Mouse (Mus musculus): Measurements from ENCODE around the gene Ctnnbip1. TPM values are rescaled to one million over a fixed set of nuclear protein-coding genes. Genes with fewer than 3 reads are reported as not detected.

Gene Ctnnbip1
- 0.69 and 3.3 TPM in 2 replicates for polyA plus RNA-seq (2012)

DNA sequence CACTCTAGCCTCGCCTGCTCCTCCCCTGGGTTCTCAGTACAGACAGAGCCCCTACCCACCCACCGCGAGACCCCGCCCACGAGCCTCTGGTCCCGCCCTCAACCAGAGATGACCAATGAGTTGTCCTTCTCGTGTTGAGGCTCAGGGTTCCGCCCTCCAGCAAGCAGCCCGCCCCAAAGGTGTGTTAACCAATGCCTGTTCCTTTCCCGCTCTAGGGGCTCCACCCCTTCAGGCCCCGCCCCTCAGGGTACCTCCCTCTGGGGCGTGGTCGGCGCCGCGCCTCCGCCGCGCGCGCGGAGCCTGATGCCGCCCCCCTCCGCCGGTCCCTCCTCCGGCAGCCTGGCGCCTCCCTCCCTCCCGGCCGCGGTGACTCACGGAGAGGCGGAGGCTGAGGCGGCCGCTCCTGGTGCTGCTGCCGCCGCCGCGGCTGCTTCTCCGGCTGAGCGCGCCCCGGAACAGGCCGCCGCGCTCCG lies at the start of gene Ctnnbip1:
Ctnnbip1 (plus strand) TSS at position 369 of the 473 bp plus-strand sequence.
- TF ChIP-seq GATA1 (IDR thresholded peaks at IDR 0.05; ENCODE audit: low read length): no peak

GRCm38 (mm10) chr4:149469557-149469956 lies 48.5 kb upstream of the Ctnnbip1 start:
- no peak for TF ChIP-seq GATA1 (IDR thresholded peaks at IDR 0.05; ENCODE audit: low read length)

- TF ChIP-seq GATA1 (IDR thresholded peaks at IDR 0.05; ENCODE audit: low read length): no peak
Measured at GRCm38 (mm10) chr4:149475096-149475495, 42.9 kb upstream of the Ctnnbip1 start.

DNA sequence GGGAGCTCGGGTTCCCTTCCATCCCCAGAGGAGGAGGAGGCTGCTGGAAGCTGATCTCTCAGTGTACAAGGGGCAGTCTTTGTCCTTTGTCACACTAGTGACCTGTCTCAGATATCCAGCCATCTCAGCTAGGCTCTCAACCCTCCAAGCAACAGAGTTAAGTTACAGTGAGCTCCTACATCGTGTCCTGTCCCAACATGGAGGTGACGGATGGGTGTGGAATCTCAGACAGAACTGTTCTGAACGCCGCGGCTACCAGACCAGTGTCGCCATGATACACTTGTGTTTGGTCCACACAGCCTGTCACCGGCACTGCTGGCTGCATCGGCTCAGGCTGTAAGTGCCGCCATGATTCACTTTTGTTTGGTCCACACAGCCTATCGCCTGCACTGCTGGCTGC lies 41.0 kb upstream of the Ctnnbip1 start, which contains the start of gene Tmem274:
Tmem274 (plus strand) TSS at position 301 of the 400 bp plus-strand sequence.
- no peak for TF ChIP-seq GATA1 (IDR thresholded peaks at IDR 0.05; ENCODE audit: low read length)

GRCm38 (mm10) chr4:149484566-149484965 lies 33.5 kb upstream of the Ctnnbip1 start:
- no peak for TF ChIP-seq GATA1 (IDR thresholded peaks at IDR 0.05; ENCODE audit: low read length)

DNA sequence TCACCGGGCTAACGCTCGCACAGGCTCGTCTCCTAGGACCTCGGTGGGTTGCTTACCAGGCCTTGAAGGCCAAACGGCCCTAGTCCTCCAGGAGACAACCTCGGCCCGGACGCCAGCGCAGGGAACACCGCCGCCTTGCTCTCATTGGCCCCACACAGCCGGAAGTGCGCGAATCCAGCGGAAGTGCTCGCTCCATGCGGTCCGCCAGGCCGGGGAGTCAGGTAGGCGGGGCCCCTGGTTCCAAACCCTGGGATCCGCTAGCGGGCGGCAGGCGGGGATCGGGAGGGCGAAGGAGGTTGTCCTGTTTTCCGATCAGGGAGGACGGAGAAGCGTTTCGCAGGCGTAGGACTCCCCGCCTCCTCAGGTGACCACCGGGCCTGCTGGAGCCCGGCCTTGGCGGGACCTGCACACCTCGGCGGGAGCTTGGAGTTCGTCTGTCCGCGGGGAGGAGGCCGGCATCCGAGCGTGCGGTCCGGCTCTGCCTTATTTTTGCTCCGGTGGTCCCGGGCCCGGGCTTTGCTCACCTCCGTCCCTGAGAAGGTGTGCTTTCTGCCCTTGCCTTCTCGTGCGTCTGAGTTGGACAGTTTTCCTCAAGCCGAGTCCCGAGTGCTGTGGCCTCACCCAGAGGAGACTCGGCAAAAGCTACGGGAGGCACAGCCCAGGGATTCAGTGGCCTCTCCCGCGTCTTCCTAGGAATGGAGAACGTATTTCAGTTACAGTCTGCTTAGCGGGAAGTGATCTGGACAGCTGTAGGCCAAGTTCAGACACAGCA lies 32.8 kb upstream of the Ctnnbip1 start, which contains the start of the genes Nmnat1 and Lzic:
Nmnat1 (minus strand) TSS at position 150 of the 772 bp plus-strand sequence.
Lzic (plus strand) TSS at position 177 of the 772 bp plus-strand sequence.
- no peak for TF ChIP-seq GATA1 (IDR thresholded peaks at IDR 0.05; ENCODE audit: low read length)

DNA sequence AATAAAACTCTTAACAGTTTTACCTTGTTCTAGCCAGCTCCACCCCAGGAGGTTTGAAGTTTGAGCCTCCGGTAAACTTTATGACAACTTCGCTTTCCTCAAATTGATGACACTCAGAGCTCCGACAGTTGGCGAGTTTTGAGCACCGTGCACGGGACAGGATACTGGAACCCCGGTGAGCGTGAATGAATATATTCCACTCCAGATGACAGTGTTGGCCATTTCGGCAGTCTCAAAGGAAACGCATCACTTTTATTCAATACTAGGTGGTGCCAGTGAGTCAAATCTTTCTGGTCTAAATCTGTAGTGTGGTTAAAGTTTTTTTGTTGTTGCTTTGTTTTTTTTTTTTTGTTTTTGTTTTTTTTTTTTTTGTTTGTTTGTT lies 32.2 kb upstream of the Ctnnbip1 start:
- no peak for TF ChIP-seq GATA1 (IDR thresholded peaks at IDR 0.05; ENCODE audit: low read length)

DNA sequence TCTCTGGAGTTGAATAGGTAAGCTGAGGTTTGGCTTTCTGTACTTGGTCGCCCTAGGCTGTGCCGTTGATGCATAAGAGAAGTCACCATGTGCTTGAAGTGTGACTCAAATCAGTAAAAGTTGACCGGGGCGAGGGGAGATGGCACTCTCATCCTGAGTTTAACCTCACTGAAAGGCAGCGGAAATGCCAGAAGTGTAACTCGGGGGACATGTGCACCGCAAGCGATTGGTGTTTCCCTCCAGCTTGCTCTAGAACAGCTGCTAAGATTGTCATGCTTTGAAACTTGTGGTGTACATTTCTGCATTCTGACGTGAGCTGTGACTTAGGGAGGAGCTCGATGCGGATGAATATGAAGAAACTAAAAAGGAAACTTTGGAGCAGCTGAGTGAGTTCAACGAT lies 30.3 kb upstream of the Ctnnbip1 start:
- no peak for TF ChIP-seq GATA1 (IDR thresholded peaks at IDR 0.05; ENCODE audit: low read length)

DNA sequence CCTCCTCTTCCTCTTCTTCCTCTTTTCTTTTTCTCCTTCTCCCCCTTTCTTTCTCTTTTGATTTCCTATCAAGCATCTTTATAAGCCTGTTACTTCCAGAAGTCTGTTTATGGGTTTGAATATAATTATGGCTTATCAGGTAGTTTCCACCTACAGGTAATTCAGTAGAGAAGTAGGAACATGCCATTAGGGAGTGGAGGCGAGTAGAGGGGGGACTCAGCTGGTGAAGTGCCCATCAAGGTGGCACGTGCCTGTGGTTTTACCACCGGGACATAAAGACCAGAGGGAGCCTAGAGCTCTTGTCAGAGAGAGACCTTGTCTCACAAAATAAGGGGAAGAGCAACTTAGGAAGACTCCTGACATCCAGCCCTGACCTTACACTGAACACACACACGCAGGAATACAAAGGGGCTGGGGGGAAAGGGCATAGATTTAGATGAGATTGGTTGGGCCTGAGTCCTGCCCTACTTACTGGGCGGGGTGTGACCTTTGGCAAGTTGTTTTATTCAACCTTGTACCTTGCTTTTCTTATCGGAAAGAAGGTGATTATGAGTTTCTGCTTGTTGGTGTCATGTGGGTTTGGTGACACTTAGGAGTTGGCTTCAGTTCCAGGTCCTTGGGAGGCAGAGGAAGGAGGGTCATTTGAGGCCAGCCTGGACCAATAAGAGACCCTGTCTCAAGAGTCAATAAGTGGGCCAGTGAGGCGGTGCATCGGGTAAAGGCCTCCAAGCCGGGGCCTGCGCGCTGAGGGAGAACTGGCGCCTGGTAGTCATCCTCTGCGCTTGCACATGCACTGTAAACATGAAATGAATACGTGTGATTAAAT lies 28.4 kb upstream of the Ctnnbip1 start:
- TF ChIP-seq GATA1 (IDR thresholded peaks at IDR 0.05; ENCODE audit: low read length): no peak

DNA sequence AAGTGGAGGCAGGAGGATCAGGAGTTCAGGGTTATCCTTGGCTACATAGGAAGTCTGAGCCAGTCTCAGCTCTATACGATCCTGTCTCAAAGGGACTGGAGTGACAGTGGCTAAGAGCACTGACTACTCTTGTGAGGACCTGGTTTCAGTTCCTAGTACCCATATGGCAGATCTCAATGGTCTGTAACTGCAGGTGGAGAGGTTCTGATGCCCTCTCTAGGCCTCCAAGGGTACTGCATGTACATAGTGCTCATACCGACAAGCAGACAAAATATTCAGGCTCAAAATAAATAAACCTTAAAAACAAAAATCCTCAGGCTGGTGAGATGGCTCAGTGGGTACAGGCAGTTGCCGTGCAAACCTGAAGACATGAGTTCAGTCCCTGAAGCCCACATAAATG lies 26.9 kb upstream of the Ctnnbip1 start:
- no peak for TF ChIP-seq GATA1 (IDR thresholded peaks at IDR 0.05; ENCODE audit: low read length)

GRCm38 (mm10) chr4:149496612-149497011 lies 21.4 kb upstream of the Ctnnbip1 start:
- TF ChIP-seq GATA1 (IDR thresholded peaks at IDR 0.05; ENCODE audit: low read length): no peak

DNA sequence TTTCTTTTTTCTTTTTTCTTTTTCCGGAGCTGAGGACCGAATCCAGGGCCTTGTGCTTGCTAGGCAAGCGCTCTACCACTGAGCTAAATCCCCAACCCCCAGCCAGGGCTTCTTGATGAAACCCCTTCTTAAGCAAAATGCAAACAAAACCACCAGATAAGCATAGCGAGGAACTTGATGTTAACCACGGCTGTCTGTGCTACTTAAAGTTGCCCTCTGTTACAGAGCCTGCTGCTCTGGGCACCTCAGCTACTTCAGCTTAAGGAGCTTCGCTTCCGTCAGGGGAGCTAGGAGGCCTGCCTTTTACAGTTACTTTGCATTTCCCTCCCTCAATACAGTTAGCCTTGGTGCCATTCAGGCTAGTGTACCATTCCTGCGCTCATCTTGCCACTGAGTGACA lies 19.1 kb upstream of the Ctnnbip1 start:
- TF ChIP-seq GATA1 (IDR thresholded peaks at IDR 0.05; ENCODE audit: low read length): no peak

DNA sequence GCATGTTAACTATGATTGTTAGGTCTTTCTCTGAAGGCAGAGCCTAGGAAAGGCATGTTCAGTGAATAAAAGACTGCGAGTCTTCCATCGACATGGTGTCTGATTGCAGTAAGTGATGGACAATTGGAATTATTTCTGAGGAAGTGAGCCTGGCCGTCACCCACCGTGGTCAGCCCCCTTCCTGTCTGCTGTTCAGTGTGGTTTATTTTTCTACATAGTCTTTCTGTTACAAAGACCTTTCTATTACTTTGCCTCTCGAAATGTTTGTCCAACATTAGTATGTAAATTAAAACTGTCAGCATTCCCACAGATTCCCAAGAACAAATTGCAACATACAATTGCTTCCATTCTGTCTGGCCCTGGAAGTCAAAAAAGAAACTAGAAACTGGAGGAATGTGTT lies 18.2 kb upstream of the Ctnnbip1 start:
- no peak for TF ChIP-seq GATA1 (IDR thresholded peaks at IDR 0.05; ENCODE audit: low read length)

DNA sequence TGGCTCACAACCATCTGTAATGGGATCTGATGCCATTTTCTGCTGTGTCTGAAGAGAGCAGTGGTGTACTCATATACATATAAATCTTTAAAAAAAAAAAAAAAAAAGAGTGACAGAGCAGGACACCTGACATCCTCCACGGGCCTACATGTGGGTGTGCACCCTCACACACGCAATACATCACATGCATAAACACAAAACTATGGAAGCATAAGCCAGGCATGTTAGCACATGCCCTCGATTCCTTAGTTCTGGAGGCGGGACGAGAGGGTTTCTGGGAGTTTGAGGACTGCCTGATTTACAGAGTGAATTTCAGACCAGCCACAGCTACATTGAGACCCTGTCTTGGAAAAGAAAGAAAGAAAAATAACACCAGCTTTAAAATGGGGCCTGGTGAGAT lies 13.7 kb upstream of the Ctnnbip1 start:
- TF ChIP-seq GATA1 (IDR thresholded peaks at IDR 0.05; ENCODE audit: low read length): no peak

GRCm38 (mm10) chr4:149504858-149505257 lies 13.2 kb upstream of the Ctnnbip1 start:
- TF ChIP-seq GATA1 (IDR thresholded peaks at IDR 0.05; ENCODE audit: low read length): no peak

DNA sequence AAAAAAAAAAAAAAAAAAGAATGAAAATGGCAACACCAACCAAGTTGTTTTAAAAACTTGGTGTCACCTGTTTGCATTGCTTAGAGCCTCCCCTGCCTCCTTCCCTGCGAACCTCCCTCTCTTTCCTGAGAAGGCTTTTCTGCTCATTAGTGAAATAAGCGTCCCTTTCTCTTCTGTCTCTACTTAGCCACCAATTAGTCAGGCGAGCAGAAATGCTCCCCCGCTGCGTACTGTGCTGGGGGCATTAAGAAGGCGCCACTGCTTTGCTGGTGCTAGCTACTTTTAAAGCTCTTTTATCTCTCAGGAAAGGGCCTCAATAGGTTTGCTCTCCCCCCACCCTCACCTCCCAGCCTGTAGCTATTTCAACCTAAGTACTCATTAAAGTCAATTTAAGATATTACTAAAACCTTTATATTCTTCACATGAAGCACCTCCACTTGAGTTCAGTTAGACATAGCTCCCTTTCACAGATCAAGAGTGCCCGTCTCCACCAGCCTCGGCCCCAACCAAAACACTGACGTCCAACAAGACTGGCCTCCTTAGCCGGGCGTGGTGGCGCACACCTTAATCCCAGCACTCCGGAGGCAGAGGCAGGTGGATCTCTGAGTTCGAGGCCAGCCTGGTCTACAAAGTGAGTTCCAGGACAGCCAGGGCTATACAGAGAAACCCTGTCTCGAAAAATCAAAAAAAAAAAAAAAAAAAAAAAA lies 12.6 kb upstream of the Ctnnbip1 start:
- TF ChIP-seq GATA1 (IDR thresholded peaks at IDR 0.05; ENCODE audit: low read length): no peak
